Mouse (Mus musculus) left cerebral cortex, postnatal 4 days (tissue): Measurements from ENCODE around the gene Ppp1r11. TPM values are rescaled to one million over a fixed set of nuclear protein-coding genes. Genes with fewer than 3 reads are reported as not detected.

Experiments
- DNase-seq: peaks from one replicate; pipeline ENCODE4 v3.0.0-alpha.2; 2022
- intact Hi-C: fragments of 180-260 bp; cut with DNase I; formaldehyde crosslinking; loops from one replicate; pipeline ENCODE4 v1.15.1; 2025
- total RNA-seq, 2 experiments: library from RNA; stranded (reverse); gene quantifications; 2 replicates each; pipeline ENCODE4 v1.2.3; 2021

Gene Ppp1r11
- total RNA-seq, 2 experiments from 2014 or later, result 81.7 to 91.9 TPM

- no peak for DNase-seq
- intact Hi-C loops, result no loop called here
Measured at GRCm38 (mm10) chr17:36923491-36923890, 28.1 kb downstream of the Ppp1r11 start.

GRCm38 (mm10) chr17:36922715-36923114, 28.8 kb downstream of the Ppp1r11 start:
- DNase-seq, result no peak
- intact Hi-C loops, result no loop called here

DNA sequence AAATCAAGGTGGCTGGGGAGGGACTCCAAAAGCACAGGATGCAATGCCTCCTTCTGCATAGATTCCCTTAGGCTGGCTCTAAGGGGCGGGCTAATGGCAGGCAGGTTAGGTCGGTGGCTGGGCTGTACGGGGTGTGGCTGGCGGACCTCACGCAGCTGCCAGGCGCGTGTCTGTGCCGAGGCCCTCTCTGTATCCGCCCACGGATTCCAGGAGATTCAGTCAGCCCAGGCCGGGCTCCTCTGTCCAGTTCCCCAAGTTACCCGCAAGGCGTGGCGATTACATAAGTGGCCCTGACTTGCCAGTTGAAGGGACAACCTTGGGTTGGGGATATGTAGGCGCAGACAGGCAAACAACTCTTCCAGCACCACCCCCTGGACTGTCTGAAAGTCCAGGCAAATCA, 31.3 kb downstream of the Ppp1r11 start:
- no peak for DNase-seq
- intact Hi-C loops, result no loop called here

DNA sequence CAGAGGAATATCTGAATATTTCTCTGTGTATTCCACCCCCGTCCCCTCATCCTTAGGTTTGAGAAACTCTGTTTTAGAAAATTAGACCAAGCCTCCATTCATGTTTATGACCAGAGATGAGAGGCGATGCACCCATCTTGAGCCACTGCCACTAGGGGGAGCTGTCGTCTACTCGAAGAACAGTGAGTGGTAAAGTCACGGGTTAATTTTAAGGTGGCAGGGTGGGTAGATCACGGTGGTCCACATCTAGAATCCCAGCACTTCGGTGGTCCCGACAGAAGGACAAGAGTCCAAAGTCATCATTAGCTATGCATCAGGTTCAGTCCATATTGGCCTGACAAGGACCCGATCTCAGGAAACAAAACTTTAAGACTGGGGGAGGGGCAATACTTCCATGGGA, 36.5 kb downstream of the Ppp1r11 start:
- DNase-seq, result peak; percentile 70
- intact Hi-C loops, result no loop called here

DNA sequence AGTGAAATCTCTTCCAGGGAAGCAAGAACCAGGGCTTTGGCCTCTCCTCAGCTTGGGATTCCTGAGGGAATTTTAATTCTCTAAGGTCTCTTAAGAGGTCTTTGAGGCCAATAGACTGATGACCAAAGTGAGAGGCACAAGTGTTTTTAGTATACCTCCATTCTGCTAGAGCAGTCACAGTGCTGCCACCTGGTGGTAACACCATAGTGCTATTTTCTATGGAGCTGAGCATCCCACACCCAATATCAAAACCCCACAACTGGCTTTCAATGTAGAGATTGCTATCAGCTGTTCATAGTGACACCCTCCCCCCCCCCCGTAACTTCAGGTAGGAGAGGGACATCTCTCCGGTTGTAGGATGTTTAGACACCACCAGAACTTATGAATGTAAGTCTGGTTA, 37.4 kb downstream of the Ppp1r11 start:
- peak; percentile 79 for DNase-seq
- intact Hi-C loops, result no loop called here

GRCm38 (mm10) chr17:36912031-36912430, 39.5 kb downstream of the Ppp1r11 start:
- no peak for DNase-seq
- intact Hi-C loops, result no loop called here

DNA sequence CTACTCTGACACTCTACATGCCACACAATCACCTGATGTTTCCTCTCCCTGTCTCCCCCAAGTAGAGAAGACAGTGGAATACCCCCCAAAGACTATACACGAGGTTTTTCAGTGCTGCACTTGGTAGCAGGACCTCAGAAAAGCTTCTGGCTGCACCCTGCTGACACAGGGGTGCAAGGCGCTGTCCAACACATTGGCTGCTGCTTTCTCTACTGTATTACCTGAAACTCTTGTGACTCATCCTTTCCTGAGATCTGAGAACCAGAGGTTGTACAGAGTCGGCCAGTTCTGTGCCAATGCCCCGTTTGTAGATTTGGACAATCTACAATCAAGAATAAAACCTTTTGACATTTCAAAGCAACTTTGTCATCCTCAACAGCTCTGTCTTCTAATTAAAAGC, 41.7 kb downstream of the Ppp1r11 start:
- DNase-seq, result no peak
- intact Hi-C loops, result no loop called here

DNA sequence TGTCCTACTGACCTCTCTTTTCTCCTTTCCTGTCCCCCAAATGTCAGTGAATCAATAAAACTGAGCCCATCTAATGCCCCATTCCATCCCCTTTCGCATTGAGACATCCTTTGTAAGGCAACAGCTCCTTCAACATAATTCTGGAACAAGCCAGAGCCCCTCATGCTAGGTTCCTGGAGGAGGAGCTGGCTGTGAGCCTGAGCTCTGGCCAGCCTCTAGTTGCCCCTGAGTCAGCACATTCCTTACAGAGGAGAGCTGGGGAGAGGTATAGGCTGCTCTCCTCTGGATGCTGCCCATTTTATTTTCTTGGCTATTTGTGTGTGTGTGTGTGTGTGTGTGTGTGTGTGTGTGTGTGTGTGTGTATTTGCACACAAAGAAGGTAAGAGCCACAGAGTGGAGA, 43.3 kb downstream of the Ppp1r11 start:
- intact Hi-C loops, result no loop called here
- DNase-seq, result no peak

DNA sequence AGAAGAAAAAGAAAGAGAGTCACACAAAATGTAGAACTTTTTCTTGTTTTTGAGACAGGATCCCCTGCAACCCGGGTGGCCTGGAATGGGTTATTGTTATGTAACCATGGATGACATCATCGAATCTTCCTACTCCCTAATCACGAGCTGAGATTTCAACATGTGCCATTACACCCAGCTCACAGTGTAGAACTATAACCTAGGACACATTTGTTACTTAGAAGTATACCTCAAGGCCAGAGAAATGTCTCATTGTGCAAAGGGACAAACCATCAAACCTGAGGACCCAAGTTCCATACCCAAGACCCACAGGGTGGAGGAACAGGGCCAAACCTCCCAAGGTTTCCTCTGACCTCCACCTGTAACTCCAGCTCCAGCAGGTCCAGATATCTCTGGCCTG, 47.9 kb downstream of the Ppp1r11 start:
- no peak for DNase-seq
- intact Hi-C loops, result no loop called here

DNA sequence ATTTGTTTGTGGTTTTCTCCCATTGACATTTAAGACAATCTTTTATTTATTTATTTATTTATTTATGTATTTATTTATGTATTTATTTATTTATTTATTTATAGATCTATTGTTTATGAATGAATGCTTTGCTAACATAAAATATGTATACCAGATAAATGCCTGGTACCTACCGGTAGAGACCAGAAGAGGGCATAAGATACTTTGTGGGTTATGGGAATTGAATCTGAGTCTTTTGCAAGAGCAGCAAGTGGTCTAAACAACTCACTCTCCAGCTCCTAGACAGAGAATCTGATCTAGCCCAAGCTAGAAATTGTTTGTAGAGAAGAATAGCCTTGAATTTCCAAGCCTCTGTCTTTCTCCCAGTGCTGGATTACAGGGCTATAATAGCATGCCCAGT, 50.9 kb downstream of the Ppp1r11 start:
- intact Hi-C loops, result no loop called here
- no peak for DNase-seq

DNA sequence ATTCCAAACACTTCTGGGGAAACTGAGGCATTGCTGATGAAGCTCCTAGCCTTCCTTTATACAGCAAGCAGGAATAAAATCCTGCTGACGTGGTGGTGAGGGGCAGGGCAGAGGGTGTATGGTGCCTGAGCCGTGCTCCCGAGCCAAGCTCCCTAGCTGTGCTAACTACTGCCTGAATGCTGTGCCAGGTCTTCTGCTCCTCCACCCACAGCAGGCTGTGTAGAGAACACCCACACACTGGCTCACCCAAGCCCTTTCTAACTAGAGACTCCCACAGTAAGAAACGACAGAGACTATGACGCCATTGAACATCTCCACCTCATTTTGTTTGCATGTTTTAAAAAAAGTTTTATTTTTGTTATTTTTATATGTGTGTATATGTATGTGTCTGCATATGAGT, 51.5 kb downstream of the Ppp1r11 start:
- DNase-seq, result no peak
- intact Hi-C loops, result no loop called here

GRCm38 (mm10) chr17:36899376-36899775, 52.2 kb downstream of the Ppp1r11 start:
- DNase-seq, result no peak
- intact Hi-C loops, result no loop called here

Other genes starting within 250 kb of the Ppp1r11 start
- not detected for gene H2-M10.5, start 178.8 kb downstream of the Ppp1r11 start, total RNA-seq
- gene H2-M10.6, start 139.6 kb downstream of the Ppp1r11 start, total RNA-seq, result not detected
- gene Trim26, start 114.6 kb downstream of the Ppp1r11 start, total RNA-seq, result 10 to 100 TPM; 33.4 to 36.8 TPM
- gene Trim15, start 84.5 kb downstream of the Ppp1r11 start, total RNA-seq, result not detected
- not detected for gene Trim10, start 82.2 kb downstream of the Ppp1r11 start, total RNA-seq
- gene Trim40, start 61.6 kb downstream of the Ppp1r11 start, total RNA-seq, result not detected
- gene Trim31, start 53.6 kb downstream of the Ppp1r11 start, total RNA-seq, result not detected
- gene Rnf39, start 8.8 kb downstream of the Ppp1r11 start, total RNA-seq, result 1 to 10 TPM; 1.7 TPM
- gene Znrd1, start 6.8 kb upstream of the Ppp1r11 start, total RNA-seq, result 10 to 100 TPM; 25.8 to 30.3 TPM
- gene Znrd1as, start 6.9 kb upstream of the Ppp1r11 start, total RNA-seq, result 1 to 10 TPM; 2.3 to 4.5 TPM
- gene 2410137M14Rik, start 29.5 kb upstream of the Ppp1r11 start, total RNA-seq, result 1 to 10 TPM in 1 of 2 experiments, not detected in 1; 1.1 TPM
- 1 to 10 TPM; 6.0 to 6.5 TPM for gene H2-M5, start 37.8 kb upstream of the Ppp1r11 start, total RNA-seq
- 100 to 1,000 TPM; 218 to 227 TPM for gene Zfp57, start 49.4 kb upstream of the Ppp1r11 start, total RNA-seq
- under 1 TPM in 1 of 2 experiments, not detected in 1; 0.20 TPM for gene Mog, start 71.7 kb upstream of the Ppp1r11 start, total RNA-seq
- 100 to 1,000 TPM; 430 to 482 TPM for gene Gabbr1, start 94.2 kb upstream of the Ppp1r11 start, total RNA-seq
- not detected for gene Olfr90, start 136.8 kb upstream of the Ppp1r11 start, total RNA-seq
- not detected for gene Olfr91, start 146.5 kb upstream of the Ppp1r11 start, total RNA-seq
- not detected for gene Olfr92, start 168.3 kb upstream of the Ppp1r11 start, total RNA-seq
- not detected for gene Olfr93, start 209.8 kb upstream of the Ppp1r11 start, total RNA-seq
- not detected for gene Ubd, start 242.2 kb upstream of the Ppp1r11 start, total RNA-seq
- gene Olfr94, start 249.3 kb upstream of the Ppp1r11 start, total RNA-seq, result not detected